Mouse (Mus musculus) small intestine, adult 2 months (tissue): ENCODE results near the gene Afdn.

Experiments used
- CTCF ChIP-seq: fragments of 200-500 bp; IDR thresholded peaks from 2 replicates; pipeline ENCODE4 v1.5.1; 2012; ENCODE audit warnings: low read depth, mild to moderate bottlenecking, control low read depth, inconsistent platforms, low read length, moderate library complexity, mixed read lengths; ENCODE audit not compliant: insufficient replicate concordance, insufficient read length; ENCODE audit errors: extremely low read depth
- POLR2A ChIP-seq: fragments of 200-500 bp; IDR thresholded peaks from 2 replicates; pipeline ENCODE4 v1.6.1; 2012; ENCODE audit warnings: low read depth, mild to moderate bottlenecking, control low read depth, inconsistent platforms, low read length, moderate library complexity

DNA sequence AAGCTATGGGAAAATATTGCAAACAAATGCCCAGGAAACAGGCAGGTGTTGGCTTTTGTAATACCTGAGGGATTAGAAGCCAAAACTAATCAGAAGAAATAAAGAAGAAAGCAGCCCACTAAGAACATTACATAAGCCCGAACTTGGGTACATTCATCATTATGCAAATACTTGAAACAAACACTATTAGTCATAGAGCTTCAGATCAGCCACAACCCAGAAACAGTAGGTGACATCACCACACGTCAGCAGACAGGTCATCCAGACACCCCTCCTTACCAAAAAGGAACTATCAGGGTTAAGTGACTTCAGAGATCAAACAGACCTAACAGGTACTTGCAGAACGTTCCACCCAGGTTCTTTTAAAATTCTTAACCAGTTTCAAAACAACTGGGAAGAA is 165.6 kb downstream of the Afdn start:
- no peak for TF ChIP-seq POLR2A
- TF ChIP-seq CTCF, result no peak
